Mouse (Mus musculus) layer of hippocampus, adult 2 months (tissue): ENCODE data around the gene Mtmr14. TPM values are rescaled to one million over a fixed set of nuclear protein-coding genes. Genes with fewer than 3 reads are reported as not detected.
A peak's percentile ranks its signal among the peaks of the same experiment; 100 is the strongest.

Experiments
- DNase-seq, 2 experiments: peaks; one replicate each; pipeline ENCODE4 v3.0.0; 2022; ENCODE audit warnings: low spot score in 2 of 2
- H3K27ac ChIP-seq: fragments of 200-600 bp; 2 replicates; pipeline ENCODE4 v1.8.1; 2022
- H3K4me3 ChIP-seq: fragments of 200-600 bp; 2 replicates; pipeline ENCODE4 v1.8.1; 2022; ENCODE audit warnings: mild to moderate bottlenecking
- CTCF ChIP-seq: fragments of 200-600 bp; conservative IDR thresholded peaks from 2 replicates; pipeline ENCODE4 v1.8.1; 2022; ENCODE audit warnings: antibody characterized with exemption, mild to moderate bottlenecking, moderate library complexity
- total RNA-seq, 2 experiments: library from RNA; stranded (reverse); gene quantifications; 2 replicates each; pipeline ENCODE4 v1.2.3; 2021

Gene Mtmr14
- total RNA-seq, 2 experiments from 2014 or later = 15.0 to 15.6 TPM

GRCm38 (mm10) chr6:113326533-113327315 lies 89.1 kb downstream of the Mtmr14 start, which contains the start of gene Ogg1:
Gene Ogg1, plus strand, starts transcription at chr6:113326972.
- peak within 1 kb of the TSS; percentile 95 for H3K27ac ChIP-seq
- TF ChIP-seq CTCF = no peak
- DNase-seq = peak; percentile 96 to 100
- peak within 1 kb of the TSS; percentile 71 for H3K4me3 ChIP-seq

GRCm38 (mm10) chr6:113329396-113329795 lies 91.8 kb downstream of the Mtmr14 start:
- TF ChIP-seq CTCF = no peak

GRCm38 (mm10) chr6:113330547-113330946 lies 92.9 kb downstream of the Mtmr14 start:
- Histone ChIP-seq H3K4me3 (no peak overlapping the region), H3K27ac (no peak overlapping the region)
- TF ChIP-seq CTCF = no peak

More at GRCm38 (mm10) chr6:113329396-113329795, 91.8 kb downstream of the Mtmr14 start:
- H3K27ac ChIP-seq = no peak overlapping the region
- DNase-seq = no peak
- no peak overlapping the region for H3K4me3 ChIP-seq

More at GRCm38 (mm10) chr6:113330547-113330946, 92.9 kb downstream of the Mtmr14 start:
- DNase-seq = no peak

Other genes with a start within 250 kb of the Mtmr14 start
- gene Thumpd3, start 191.6 kb upstream of the Mtmr14 start, total RNA-seq = 10 to 100 TPM; 38.2 to 40.6 TPM
- 100 to 1,000 TPM; 110 to 113 TPM for gene Setd5, start 160.5 kb upstream of the Mtmr14 start, total RNA-seq
- 10 to 100 TPM; 81.3 to 83.0 TPM for gene Lhfpl4, start 42.5 kb upstream of the Mtmr14 start, total RNA-seq
- gene Cpne9, start 44.5 kb downstream of the Mtmr14 start, total RNA-seq = 10 to 100 TPM; 24.0 to 24.7 TPM
- gene Brpf1, start 69.3 kb downstream of the Mtmr14 start, total RNA-seq = 10 to 100 TPM; 41.0 to 43.8 TPM
- gene Ogg1, start 89.1 kb downstream of the Mtmr14 start, total RNA-seq = 10 to 100 TPM in 1 of 2 experiments, 1 to 10 TPM in 1; 9.1 to 10.6 TPM
- 10 to 100 TPM; 45.4 to 52.0 TPM for gene Camk1, start 106.1 kb downstream of the Mtmr14 start, total RNA-seq
- 10 to 100 TPM; 50.5 to 53.5 TPM for gene Tada3, start 140.0 kb downstream of the Mtmr14 start, total RNA-seq
- 100 to 1,000 TPM; 308 to 330 TPM for gene Arpc4, start 140.3 kb downstream of the Mtmr14 start, total RNA-seq
- 10 to 100 TPM; 15.5 to 23.2 TPM for gene Ttll3, start 151.4 kb downstream of the Mtmr14 start, total RNA-seq
- 10 to 100 TPM; 40.2 to 44.4 TPM for gene Rpusd3, start 181.5 kb downstream of the Mtmr14 start, total RNA-seq
- not detected for gene Cidec, start 197.9 kb downstream of the Mtmr14 start, total RNA-seq
- gene Jagn1, start 204.7 kb downstream of the Mtmr14 start, total RNA-seq = 10 to 100 TPM; 41.9 to 42.3 TPM
- under 1 TPM; 0.22 to 0.46 TPM for gene Il17re, start 220.6 kb downstream of the Mtmr14 start, total RNA-seq
- gene Il17rc, start 233.6 kb downstream of the Mtmr14 start, total RNA-seq = 1 to 10 TPM; 4.7 to 6.3 TPM
- 100 to 1,000 TPM; 105 to 120 TPM for gene Creld1, start 245.5 kb downstream of the Mtmr14 start, total RNA-seq